Mouse (Mus musculus): ENCODE results near the gene Traf5. TPM values are rescaled to one million over a fixed set of nuclear protein-coding genes. Genes with fewer than 3 reads are reported as not detected.
A peak's percentile ranks its signal among the peaks of the same experiment; 100 is the strongest.

The Traf5 gene
- polyA plus RNA-seq, 1 experiment from 2014 or later: 2.3 TPM

GRCm38 (mm10) chr1:192088011-192088410 lies 4.3 kb downstream of the Traf5 start:
- H3K27me3 ChIP-seq (ENCODE audit: poor library complexity, severe bottlenecking): peaks cover 31% of the 10 kb centered on the region
- H3K4me3 ChIP-seq: no peak overlapping the region
- H3K4me1 ChIP-seq: peaks cover 17% of the 10 kb centered on the region
- H3K36me3 ChIP-seq (replicated peaks): no peaks in the 10 kb centered on the region
- no peaks in the 10 kb centered on the region for H3K9me3 ChIP-seq
- 82% methylated on average over 4 of the region's 4 CpGs for WGBS
- no peak for DNase-seq (ENCODE audit: extremely low spot score, low spot score)
- no peak overlapping the region for H3K27ac ChIP-seq

- Histone ChIP-seq H3K4me3 (no peak overlapping the region), H3K36me3 (replicated peaks) (no peaks in the 10 kb centered on the region)
- 81% methylated on average over 4 of the region's 4 CpGs for WGBS
Measured at GRCm38 (mm10) chr1:192087098-192087497, 5.3 kb downstream of the Traf5 start.

GRCm38 (mm10) chr1:192086279-192087037 lies 5.9 kb downstream of the Traf5 start:
- Histone ChIP-seq H3K9me3 (peaks cover 5% of the 10 kb centered on the region), H3K27ac (no peak overlapping the region), H3K27me3 (ENCODE audit: poor library complexity, severe bottlenecking) (peaks cover 24% of the 10 kb centered on the region), H3K4me1 (0 out of 2 replicates have a peak, but pooled peaks cover 3% of the 10 kb centered on the region), H3K36me3 (replicated peaks) (no peaks in the 10 kb centered on the region), H3K4me3 (no peak overlapping the region)
- no peak for DNase-seq (ENCODE audit: extremely low spot score, low spot score)
- WGBS: 89% methylated on average over 12 of the region's 12 CpGs

More at GRCm38 (mm10) chr1:192087098-192087497, 5.3 kb downstream of the Traf5 start:
- peaks cover 31% of the 10 kb centered on the region for H3K27me3 ChIP-seq (ENCODE audit: poor library complexity, severe bottlenecking)
- H3K27ac ChIP-seq: no peak overlapping the region
- peaks cover 8% of the 10 kb centered on the region for H3K4me1 ChIP-seq
- no peaks in the 10 kb centered on the region for H3K9me3 ChIP-seq
- no peak for DNase-seq (ENCODE audit: extremely low spot score, low spot score)

- peaks cover 12% of the 10 kb centered on the region for H3K9me3 ChIP-seq
- H3K27me3 ChIP-seq (ENCODE audit: poor library complexity, severe bottlenecking): peaks cover 12% of the 10 kb centered on the region
- DNase-seq (ENCODE audit: extremely low spot score, low spot score): no peak
- 91% methylated on average over 10 of the region's 10 CpGs for WGBS
- 0 out of 2 replicates have a peak, but pooled peaks cover 3% of the 10 kb centered on the region for H3K4me1 ChIP-seq
- no peak overlapping the region for H3K27ac ChIP-seq
- H3K36me3 ChIP-seq (replicated peaks): no peaks in the 10 kb centered on the region
- H3K4me3 ChIP-seq: no peak overlapping the region
Measured at GRCm38 (mm10) chr1:192085218-192085617, 7.1 kb downstream of the Traf5 start.

- no peaks in the 10 kb centered on the region for H3K36me3 ChIP-seq (replicated peaks)
- no peak for DNase-seq (ENCODE audit: extremely low spot score, low spot score)
- H3K27ac ChIP-seq: no peak overlapping the region
- 0 out of 2 replicates have a peak, but pooled peaks cover 3% of the 10 kb centered on the region for H3K4me1 ChIP-seq
- H3K9me3 ChIP-seq: peaks cover 12% of the 10 kb centered on the region
- 79% methylated on average over 1 of the region's 1 CpGs for WGBS
- H3K4me3 ChIP-seq: no peak overlapping the region
- H3K27me3 ChIP-seq (ENCODE audit: poor library complexity, severe bottlenecking): no peaks in the 10 kb centered on the region
Measured at GRCm38 (mm10) chr1:192082646-192083045, 9.7 kb downstream of the Traf5 start.

GRCm38 (mm10) chr1:192081129-192081528 lies 11.2 kb downstream of the Traf5 start:
- H3K36me3 ChIP-seq (replicated peaks): no peaks in the 10 kb centered on the region
- 89% methylated on average over 2 of the region's 2 CpGs for WGBS
- H3K9me3 ChIP-seq: peaks cover 12% of the 10 kb centered on the region
- peaks cover 1% of the 10 kb centered on the region; the same call in 1 of the 2 replicates for H3K4me1 ChIP-seq
- no peak for DNase-seq (ENCODE audit: extremely low spot score, low spot score)
- no peaks in the 10 kb centered on the region for H3K27me3 ChIP-seq (ENCODE audit: poor library complexity, severe bottlenecking)
- no peak overlapping the region for H3K27ac ChIP-seq
- H3K4me3 ChIP-seq: no peak overlapping the region

- no peaks in the 10 kb centered on the region for H3K36me3 ChIP-seq (replicated peaks)
- 82% methylated on average over 1 of the region's 1 CpGs for WGBS
Measured at GRCm38 (mm10) chr1:192079121-192079520, 13.2 kb downstream of the Traf5 start.

GRCm38 (mm10) chr1:192078406-192078805 lies 14.0 kb downstream of the Traf5 start:
- H3K4me3 ChIP-seq: no peak overlapping the region
- 0 out of 2 replicates have a peak overlapping the region, but pooled peaks have one; percentile 12 for H3K27ac ChIP-seq
- no peaks in the 10 kb centered on the region for H3K27me3 ChIP-seq (ENCODE audit: poor library complexity, severe bottlenecking)
- H3K36me3 ChIP-seq (replicated peaks): no peaks in the 10 kb centered on the region
- peaks cover 20% of the 10 kb centered on the region for H3K4me1 ChIP-seq
- H3K9me3 ChIP-seq: peaks cover 12% of the 10 kb centered on the region
- no peak for DNase-seq (ENCODE audit: extremely low spot score, low spot score)
- WGBS: 70% methylated on average over 3 of the region's 3 CpGs

More at GRCm38 (mm10) chr1:192079121-192079520, 13.2 kb downstream of the Traf5 start:
- Histone ChIP-seq H3K9me3 (peaks cover 12% of the 10 kb centered on the region), H3K4me3 (no peak overlapping the region), H3K4me1 (peaks cover 19% of the 10 kb centered on the region), H3K27me3 (ENCODE audit: poor library complexity, severe bottlenecking) (no peaks in the 10 kb centered on the region), H3K27ac (no peak overlapping the region)
- no peak for DNase-seq (ENCODE audit: extremely low spot score, low spot score)

- H3K36me3 ChIP-seq (replicated peaks): no peaks in the 10 kb centered on the region
- H3K9me3 ChIP-seq: peaks cover 12% of the 10 kb centered on the region
- DNase-seq (ENCODE audit: extremely low spot score, low spot score): no peak
- H3K27me3 ChIP-seq (ENCODE audit: poor library complexity, severe bottlenecking): 0 out of 2 replicates have a peak, but pooled peaks cover under 1% of the 10 kb centered on the region
- no peak overlapping the region for H3K27ac ChIP-seq
- peaks cover 20% of the 10 kb centered on the region for H3K4me1 ChIP-seq
- H3K4me3 ChIP-seq: no peak overlapping the region
Measured at GRCm38 (mm10) chr1:192076796-192077535, 15.4 kb downstream of the Traf5 start.

- WGBS: 84% methylated on average over 4 of the region's 4 CpGs
- Histone ChIP-seq H3K27me3 (ENCODE audit: poor library complexity, severe bottlenecking) (peaks cover 8% of the 10 kb centered on the region; the same call in 1 of the 2 replicates), H3K4me3 (no peak overlapping the region), H3K27ac (no peak overlapping the region), H3K9me3 (peaks cover 4% of the 10 kb centered on the region), H3K4me1 (peaks cover 20% of the 10 kb centered on the region), H3K36me3 (replicated peaks) (no peaks in the 10 kb centered on the region)
- no peak for DNase-seq (ENCODE audit: extremely low spot score, low spot score)
Measured at GRCm38 (mm10) chr1:192076101-192076500, 16.3 kb downstream of the Traf5 start.

GRCm38 (mm10) chr1:192074824-192075223 lies 17.5 kb downstream of the Traf5 start:
- Histone ChIP-seq H3K36me3 (replicated peaks) (no peaks in the 10 kb centered on the region), H3K27me3 (ENCODE audit: poor library complexity, severe bottlenecking) (peaks cover 14% of the 10 kb centered on the region), H3K9me3 (no peaks in the 10 kb centered on the region), H3K4me3 (no peak overlapping the region), H3K4me1 (peaks cover 29% of the 10 kb centered on the region), H3K27ac (peak overlapping the region; percentile 35; the same call in 1 of the 2 replicates)
- no peak for DNase-seq (ENCODE audit: extremely low spot score, low spot score)
- WGBS: 83% methylated on average over 1 of the region's 1 CpGs

GRCm38 (mm10) chr1:192072426-192072825 lies 19.9 kb downstream of the Traf5 start:
- Histone ChIP-seq H3K4me1 (peaks cover 33% of the 10 kb centered on the region), H3K36me3 (replicated peaks) (no peaks in the 10 kb centered on the region), H3K9me3 (no peaks in the 10 kb centered on the region), H3K4me3 (no peak overlapping the region), H3K27ac (no peak overlapping the region), H3K27me3 (ENCODE audit: poor library complexity, severe bottlenecking) (peaks cover 14% of the 10 kb centered on the region)
- DNase-seq (ENCODE audit: extremely low spot score, low spot score): no peak
- 93% methylated on average over 1 of the region's 1 CpGs for WGBS

GRCm38 (mm10) chr1:192070618-192071051 lies 21.7 kb downstream of the Traf5 start:
- Histone ChIP-seq H3K4me1 (peaks cover 27% of the 10 kb centered on the region), H3K27me3 (ENCODE audit: poor library complexity, severe bottlenecking) (peaks cover 14% of the 10 kb centered on the region), H3K4me3 (no peak overlapping the region), H3K27ac (no peak overlapping the region), H3K9me3 (no peaks in the 10 kb centered on the region), H3K36me3 (replicated peaks) (no peaks in the 10 kb centered on the region)
- no peak for DNase-seq (ENCODE audit: extremely low spot score, low spot score)
- 75% methylated on average over 3 of the region's 3 CpGs for WGBS
